Mouse (Mus musculus): Measurements from ENCODE around the gene Rheb. TPM values are rescaled to one million over a fixed set of nuclear protein-coding genes. Genes with fewer than 3 reads are reported as not detected.
A peak's percentile ranks its signal among the peaks of the same experiment; 100 is the strongest.

The Rheb gene
- 191 and 204 TPM in 2 replicates for polyA plus RNA-seq (2015; fragmentation: Nextera tagmentation; extraction: Ambion mirVana)

- H3K27ac ChIP-seq (ENCODE audit: low read length): peak within 1 kb of the TSS; percentile 99
- H3K4me3 ChIP-seq (ENCODE audit: low read length): peak within 1 kb of the TSS; percentile 85
- no peaks in the 10 kb centered on the region for H3K36me3 ChIP-seq (ENCODE audit: control insufficient read depth, insufficient read depth, low read length)
- peaks cover 22% of the 10 kb centered on the region for H3K4me1 ChIP-seq (replicated peaks; ENCODE audit: control insufficient read depth, insufficient read depth, low read length)
- no peaks in the 10 kb centered on the region for H3K27me3 ChIP-seq (ENCODE audit: control insufficient read depth, insufficient read depth, low read depth, low read length)
- H3K9ac ChIP-seq (ENCODE audit: low read length): peak within 1 kb of the TSS; percentile 94
- peak within 1 kb of the TSS; percentile 88 for H3K4me2 ChIP-seq (ENCODE audit: low read depth, low read length)
- ATAC-seq (ENCODE audit: low read depth): peak; percentile 98
- under 1% methylated on average over 91 of the region's 92 CpGs for WGBS
- no peaks in the 10 kb centered on the region for H3K9me3 ChIP-seq (ENCODE audit: control insufficient read depth, low read length)
These were observed at the start of gene Rheb for GRCm38 (mm10) chr5:24842274-24843102. TSS of gene Rheb (minus strand) at chr5:24842624.

GRCm38 (mm10) chr5:24889860-24890259 is 47.4 kb upstream of the Rheb start:
- H3K36me3 ChIP-seq (ENCODE audit: control insufficient read depth, insufficient read depth, low read length): 0 out of 2 replicates have a peak, but pooled peaks cover 4% of the 10 kb centered on the region
- 43% methylated on average over 9 of the region's 9 CpGs for WGBS
- H3K9me3 ChIP-seq (ENCODE audit: control insufficient read depth, low read length): no peaks in the 10 kb centered on the region
- H3K4me3 ChIP-seq (ENCODE audit: low read length): no peak overlapping the region
- no peaks in the 10 kb centered on the region for H3K27me3 ChIP-seq (ENCODE audit: control insufficient read depth, insufficient read depth, low read depth, low read length)
- no peaks in the 10 kb centered on the region for H3K4me1 ChIP-seq (replicated peaks; ENCODE audit: control insufficient read depth, insufficient read depth, low read length)
- H3K27ac ChIP-seq (ENCODE audit: low read length): no peak overlapping the region
- no peak overlapping the region for H3K4me2 ChIP-seq (ENCODE audit: low read depth, low read length)
- H3K9ac ChIP-seq (ENCODE audit: low read length): no peak overlapping the region
- ATAC-seq (ENCODE audit: low read depth): 0 out of 2 replicates have a peak, but pooled peaks have one; percentile 17

GRCm38 (mm10) chr5:24888874-24889591 is 46.6 kb upstream of the Rheb start:
- Histone ChIP-seq H3K27ac (ENCODE audit: low read length) (no peak overlapping the region), H3K9ac (ENCODE audit: low read length) (no peak overlapping the region), H3K36me3 (ENCODE audit: control insufficient read depth, insufficient read depth, low read length) (0 out of 2 replicates have a peak, but pooled peaks cover 4% of the 10 kb centered on the region), H3K4me2 (ENCODE audit: low read depth, low read length) (no peak overlapping the region), H3K27me3 (ENCODE audit: control insufficient read depth, insufficient read depth, low read depth, low read length) (no peaks in the 10 kb centered on the region), H3K4me3 (ENCODE audit: low read length) (no peak overlapping the region), H3K4me1 (replicated peaks; ENCODE audit: control insufficient read depth, insufficient read depth, low read length) (no peaks in the 10 kb centered on the region), H3K9me3 (ENCODE audit: control insufficient read depth, low read length) (no peaks in the 10 kb centered on the region)
- no peak for ATAC-seq (ENCODE audit: low read depth)
- 66% methylated on average over 11 of the region's 11 CpGs for WGBS

GRCm38 (mm10) chr5:24887271-24887670 is 44.8 kb upstream of the Rheb start:
- no peaks in the 10 kb centered on the region for H3K4me1 ChIP-seq (replicated peaks; ENCODE audit: control insufficient read depth, insufficient read depth, low read length)
- 87% methylated on average over 8 of the region's 8 CpGs for WGBS
- no peak overlapping the region for H3K9ac ChIP-seq (ENCODE audit: low read length)
- no peaks in the 10 kb centered on the region for H3K9me3 ChIP-seq (ENCODE audit: control insufficient read depth, low read length)
- no peaks in the 10 kb centered on the region for H3K27me3 ChIP-seq (ENCODE audit: control insufficient read depth, insufficient read depth, low read depth, low read length)
- 0 out of 2 replicates have a peak, but pooled peaks cover 4% of the 10 kb centered on the region for H3K36me3 ChIP-seq (ENCODE audit: control insufficient read depth, insufficient read depth, low read length)
- ATAC-seq (ENCODE audit: low read depth): no peak
- no peak overlapping the region for H3K27ac ChIP-seq (ENCODE audit: low read length)
- no peak overlapping the region for H3K4me3 ChIP-seq (ENCODE audit: low read length)
- no peak overlapping the region for H3K4me2 ChIP-seq (ENCODE audit: low read depth, low read length)

GRCm38 (mm10) chr5:24878713-24879112 is 36.3 kb upstream of the Rheb start:
- 45% methylated on average over 4 of the region's 4 CpGs for WGBS
- Histone ChIP-seq H3K4me3 (ENCODE audit: low read length) (no peak overlapping the region), H3K9ac (ENCODE audit: low read length) (no peak overlapping the region), H3K9me3 (ENCODE audit: control insufficient read depth, low read length) (no peaks in the 10 kb centered on the region), H3K27me3 (ENCODE audit: control insufficient read depth, insufficient read depth, low read depth, low read length) (no peaks in the 10 kb centered on the region), H3K27ac (ENCODE audit: low read length) (no peak overlapping the region), H3K4me1 (replicated peaks; ENCODE audit: control insufficient read depth, insufficient read depth, low read length) (no peaks in the 10 kb centered on the region), H3K36me3 (ENCODE audit: control insufficient read depth, insufficient read depth, low read length) (peaks cover 2% of the 10 kb centered on the region; the same call in 1 of the 2 replicates), H3K4me2 (ENCODE audit: low read depth, low read length) (no peak overlapping the region)
- 0 out of 2 replicates have a peak, but pooled peaks have one; percentile 12 for ATAC-seq (ENCODE audit: low read depth)

GRCm38 (mm10) chr5:24877836-24878624 is 35.6 kb upstream of the Rheb start:
- 63% methylated on average over 11 of the region's 11 CpGs for WGBS
- no peaks in the 10 kb centered on the region for H3K27me3 ChIP-seq (ENCODE audit: control insufficient read depth, insufficient read depth, low read depth, low read length)
- H3K27ac ChIP-seq (ENCODE audit: low read length): no peak overlapping the region
- no peak overlapping the region for H3K9ac ChIP-seq (ENCODE audit: low read length)
- H3K4me2 ChIP-seq (ENCODE audit: low read depth, low read length): no peak overlapping the region
- no peak overlapping the region for H3K4me3 ChIP-seq (ENCODE audit: low read length)
- no peaks in the 10 kb centered on the region for H3K9me3 ChIP-seq (ENCODE audit: control insufficient read depth, low read length)
- H3K4me1 ChIP-seq (replicated peaks; ENCODE audit: control insufficient read depth, insufficient read depth, low read length): no peaks in the 10 kb centered on the region
- peaks cover 2% of the 10 kb centered on the region; the same call in 1 of the 2 replicates for H3K36me3 ChIP-seq (ENCODE audit: control insufficient read depth, insufficient read depth, low read length)
- ATAC-seq (ENCODE audit: low read depth): no peak

GRCm38 (mm10) chr5:24876653-24877052 is 34.2 kb upstream of the Rheb start:
- WGBS: 82% methylated on average over 9 of the region's 9 CpGs
- Histone ChIP-seq H3K27me3 (ENCODE audit: control insufficient read depth, insufficient read depth, low read depth, low read length) (no peaks in the 10 kb centered on the region), H3K9ac (ENCODE audit: low read length) (no peak overlapping the region), H3K4me2 (ENCODE audit: low read depth, low read length) (no peak overlapping the region), H3K4me3 (ENCODE audit: low read length) (no peak overlapping the region), H3K9me3 (ENCODE audit: control insufficient read depth, low read length) (no peaks in the 10 kb centered on the region), H3K27ac (ENCODE audit: low read length) (no peak overlapping the region), H3K36me3 (ENCODE audit: control insufficient read depth, insufficient read depth, low read length) (peaks cover 2% of the 10 kb centered on the region; the same call in 1 of the 2 replicates), H3K4me1 (replicated peaks; ENCODE audit: control insufficient read depth, insufficient read depth, low read length) (no peaks in the 10 kb centered on the region)
- ATAC-seq (ENCODE audit: low read depth): no peak

GRCm38 (mm10) chr5:24874111-24874510 is 31.7 kb upstream of the Rheb start:
- Histone ChIP-seq H3K27me3 (ENCODE audit: control insufficient read depth, insufficient read depth, low read depth, low read length) (no peaks in the 10 kb centered on the region), H3K4me2 (ENCODE audit: low read depth, low read length) (no peak overlapping the region), H3K4me3 (ENCODE audit: low read length) (no peak overlapping the region), H3K36me3 (ENCODE audit: control insufficient read depth, insufficient read depth, low read length) (no peaks in the 10 kb centered on the region; the same call in 1 of the 2 replicates), H3K9me3 (ENCODE audit: control insufficient read depth, low read length) (no peaks in the 10 kb centered on the region), H3K9ac (ENCODE audit: low read length) (no peak overlapping the region), H3K27ac (ENCODE audit: low read length) (no peak overlapping the region), H3K4me1 (replicated peaks; ENCODE audit: control insufficient read depth, insufficient read depth, low read length) (no peaks in the 10 kb centered on the region)
- 77% methylated on average over 4 of the region's 4 CpGs for WGBS
- ATAC-seq (ENCODE audit: low read depth): no peak
